Mouse (Mus musculus) cerebellum, adult (tissue): ENCODE results near the gene Gpha2.

Experiments used
- ATAC-seq: cut with Nextera tagmentation; 2 replicates; pipeline ENCODE4 v1.9.2; 2017; ENCODE audit warnings: mild to moderate bottlenecking, moderate library complexity, mixed read lengths; ENCODE audit not compliant: insufficient number of reproducible peaks, low FRiP score, low TSS enrichment

Gpha2 gene

GRCm38 (mm10) chr19:6271206-6271605 is 45.0 kb downstream of the Gpha2 start:
- no peak for ATAC-seq

DNA sequence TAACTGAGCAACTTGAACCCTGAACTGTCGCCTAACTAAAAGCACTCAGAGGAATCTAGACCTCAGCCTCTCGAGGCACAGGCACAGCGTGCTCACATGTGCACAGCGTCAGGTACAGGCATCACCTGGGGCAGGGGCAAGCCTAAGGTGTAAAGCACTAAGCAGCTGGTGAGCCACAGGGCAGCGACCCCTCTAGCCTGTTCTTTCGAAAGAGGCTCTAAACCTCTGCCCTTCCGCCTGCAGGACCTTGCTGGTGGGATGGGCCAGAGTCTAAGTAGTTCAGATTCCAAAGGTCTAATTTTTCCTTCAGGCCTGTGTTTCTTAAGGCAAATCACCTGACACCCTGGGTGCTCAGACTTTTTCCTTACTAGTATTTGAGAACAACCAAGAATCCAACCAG is 45.9 kb downstream of the Gpha2 start:
- no peak for ATAC-seq

DNA sequence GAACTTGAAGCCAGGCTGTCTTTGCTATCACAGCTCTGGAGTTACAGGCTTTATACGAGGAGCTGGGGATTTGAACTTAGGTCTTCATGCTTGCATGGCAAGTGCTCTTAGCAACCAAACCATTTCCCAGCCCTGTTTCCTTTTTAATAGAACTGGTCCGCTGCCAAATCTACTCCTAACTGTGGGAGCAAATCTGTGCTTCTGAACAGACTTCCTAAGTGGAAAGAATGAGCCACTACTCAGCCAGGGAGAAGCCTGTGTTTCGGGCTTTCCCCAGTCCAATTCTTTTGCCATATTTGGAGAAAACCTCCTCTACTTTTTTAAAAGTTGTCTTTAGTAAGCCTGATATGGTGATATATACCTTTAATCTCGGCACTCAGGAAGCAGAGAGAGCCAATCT is 46.6 kb downstream of the Gpha2 start:
- ATAC-seq: no peak

- ATAC-seq: no peak
Measured at GRCm38 (mm10) chr19:6273592-6273991, 47.4 kb downstream of the Gpha2 start.

DNA sequence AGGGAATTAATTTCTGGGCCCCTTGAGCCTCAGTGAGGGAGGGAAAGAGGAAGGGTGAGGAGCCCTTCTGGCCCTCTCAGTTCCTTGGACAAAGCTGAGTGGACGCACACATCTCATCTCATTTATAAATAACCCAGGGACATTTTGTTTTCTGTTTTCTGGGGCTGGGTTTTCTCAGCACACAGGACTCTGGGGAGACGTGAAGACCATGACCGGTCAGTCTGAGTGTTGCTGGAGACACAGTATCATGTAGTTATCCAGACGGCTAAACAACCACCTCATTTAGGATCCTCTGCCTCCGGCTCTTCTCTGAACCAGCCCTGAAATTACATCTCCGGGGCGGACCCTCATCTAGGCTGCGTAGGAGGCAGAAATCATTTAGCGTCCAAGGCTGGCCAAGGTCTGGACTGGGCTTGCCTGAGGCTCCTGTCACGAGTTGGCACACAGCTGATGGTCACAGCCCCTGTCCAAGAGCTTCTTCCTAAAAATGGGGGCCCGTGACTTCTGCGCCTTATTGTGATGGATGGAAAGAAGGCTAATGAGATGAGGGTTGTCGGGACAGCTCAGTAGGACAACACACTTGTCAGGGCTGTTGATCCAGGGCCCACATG is 47.9 kb downstream of the Gpha2 start:
- no peak for ATAC-seq

DNA sequence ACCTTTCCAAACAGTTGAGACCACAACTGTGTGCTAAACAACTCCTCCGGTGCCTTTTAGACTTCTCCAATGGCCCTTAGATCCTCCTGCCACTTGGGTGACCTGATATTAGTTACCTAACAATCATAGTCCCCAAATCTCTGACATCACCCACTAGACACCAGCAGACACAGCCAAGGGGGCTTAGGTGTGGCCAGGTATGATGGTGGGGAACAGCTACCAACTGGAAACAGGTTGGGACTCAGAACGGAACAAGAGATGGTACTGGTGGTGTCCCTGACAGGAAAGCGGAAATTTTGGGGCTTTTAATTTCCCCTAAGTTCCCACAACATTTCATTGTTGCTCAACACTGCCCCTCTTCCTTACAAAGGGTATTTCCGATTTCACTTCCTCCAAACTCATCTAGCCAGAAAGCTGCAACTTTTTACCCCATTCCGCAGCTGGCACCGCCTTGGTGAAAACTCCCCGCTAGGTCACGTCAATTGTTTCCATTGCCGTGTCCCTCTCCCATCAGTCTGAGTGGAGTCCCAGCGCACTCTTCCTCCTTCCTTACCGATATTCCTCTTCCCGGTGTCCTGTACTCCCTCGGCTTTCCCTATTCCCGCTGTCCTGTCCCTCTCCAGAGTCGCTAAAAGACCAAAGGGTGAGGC is 49.7 kb downstream of the Gpha2 start:
- no peak for ATAC-seq

DNA sequence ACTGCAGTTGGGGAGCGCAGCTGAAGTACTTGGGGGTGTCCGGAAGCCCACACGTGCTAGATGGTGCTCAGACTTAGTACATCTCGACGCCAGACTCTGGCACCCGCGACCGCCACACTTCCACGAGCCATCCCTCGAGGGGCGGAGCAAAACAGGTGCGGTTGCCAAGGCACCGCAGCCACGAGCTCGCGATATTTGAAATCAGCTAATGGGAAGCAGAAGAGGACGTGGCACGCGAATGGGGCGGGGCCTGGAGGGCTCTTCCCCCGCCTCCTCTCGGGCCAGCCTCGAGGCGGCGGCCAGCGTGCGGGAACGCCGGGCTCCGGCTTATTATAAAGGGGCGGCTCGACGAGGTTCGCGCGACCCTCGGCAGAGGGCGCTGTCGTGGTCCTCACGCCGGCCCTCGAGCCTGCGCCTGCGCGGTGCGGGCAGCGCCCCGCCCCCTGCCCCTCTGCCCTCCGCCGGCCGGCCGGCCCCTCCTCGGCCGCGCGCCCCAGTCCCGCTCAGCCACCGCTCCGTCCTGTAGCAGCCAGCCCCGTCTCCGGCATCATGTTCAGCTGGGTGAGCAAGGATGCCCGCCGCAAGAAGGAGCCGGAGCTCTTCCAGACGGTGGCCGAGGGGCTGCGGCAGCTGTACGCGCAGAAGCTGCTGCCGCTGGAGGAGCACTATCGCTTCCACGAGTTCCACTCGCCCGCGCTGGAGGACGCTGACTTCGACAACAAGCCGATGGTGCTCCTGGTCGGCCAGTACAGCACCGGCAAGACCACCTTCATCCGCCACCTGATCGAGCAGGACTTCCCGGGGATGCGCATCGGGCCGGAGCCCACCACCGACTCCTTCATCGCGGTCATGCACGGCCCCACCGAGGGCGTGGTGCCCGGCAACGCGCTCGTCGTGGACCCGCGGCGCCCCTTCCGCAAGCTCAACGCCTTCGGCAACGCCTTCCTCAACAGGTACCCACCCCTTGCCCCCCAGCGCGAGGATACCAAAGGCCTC is 50.5 kb downstream of the Gpha2 start, which contains the start of gene Ehd1:
Ehd1 (plus strand) TSS at position 300 of the 996 bp plus-strand sequence.
- peak; percentile 84 for ATAC-seq
